Mouse (Mus musculus) hindbrain, embryonic 13.5 days (tissue): ENCODE results near the gene Zbtb20. TPM values are rescaled to one million over a fixed set of nuclear protein-coding genes. Genes with fewer than 3 reads are reported as not detected.

Experiments
- ATAC-seq: fragments of 200-750 bp; cut with Nextera tagmentation; 2 replicates; pipeline ENCODE4 v1.8.0; 2017; ENCODE audit warnings: moderate TSS enrichment; ENCODE audit not compliant: low FRiP score
- H3K27ac ChIP-seq: fragments of 300-500 bp; sonication (generic); 2 replicates; pipeline ENCODE4 v1.5.1; 2015; ENCODE audit warnings: inconsistent platforms, mild to moderate bottlenecking, moderate library complexity
- H3K27me3 ChIP-seq: fragments of 300-500 bp; sonication (generic); 2 replicates; pipeline ENCODE4 v1.6.1; 2015; ENCODE audit warnings: mild to moderate bottlenecking, inconsistent platforms
- H3K36me3 ChIP-seq: fragments of 300-500 bp; sonication (generic); 2 replicates; pipeline ENCODE4 v1.6.1; 2015; ENCODE audit warnings: mild to moderate bottlenecking, inconsistent platforms
- H3K4me1 ChIP-seq: fragments of 300-500 bp; sonication (generic); replicated peaks from 2 replicates; pipeline ENCODE4 v1.6.1; 2015; ENCODE audit warnings: inconsistent platforms
- H3K4me2 ChIP-seq: fragments of 300-500 bp; sonication (generic); 2 replicates; pipeline ENCODE4 v1.6.1; 2015; ENCODE audit warnings: inconsistent platforms, mild to moderate bottlenecking, moderate library complexity
- H3K4me3 ChIP-seq: fragments of 300-500 bp; sonication (generic); 2 replicates; pipeline ENCODE4 v1.5.1; 2015; ENCODE audit warnings: mild to moderate bottlenecking, inconsistent platforms
- H3K9ac ChIP-seq: fragments of 300-500 bp; sonication (generic); 2 replicates; pipeline ENCODE4 v1.6.1; 2015; ENCODE audit warnings: mild to moderate bottlenecking, inconsistent platforms
- H3K9me3 ChIP-seq: fragments of 300-500 bp; sonication (generic); 2 replicates; pipeline ENCODE4 v1.6.1; 2016; ENCODE audit warnings: inconsistent platforms
- WGBS: fragments of 180-500 bp; shearing (Covaris S2); methylation state at CpG from one replicate; pipeline ENCODE4 v1.1.7; 2015; 5-methylcytosine and 5-hydroxymethylcytosine counted together
- polyA plus RNA-seq: library from polyadenylated mRNA; unstranded; fragments of >200 nt; fragmentation: Nextera tagmentation; extraction: Ambion mirVana; gene quantifications from 2 replicates; pipeline ENCODE4 v1.2.1, GENCODE M21; 2015

The Zbtb20 gene
- polyA plus RNA-seq, 1 experiment from 2014 or later, result 65.7 TPM

DNA sequence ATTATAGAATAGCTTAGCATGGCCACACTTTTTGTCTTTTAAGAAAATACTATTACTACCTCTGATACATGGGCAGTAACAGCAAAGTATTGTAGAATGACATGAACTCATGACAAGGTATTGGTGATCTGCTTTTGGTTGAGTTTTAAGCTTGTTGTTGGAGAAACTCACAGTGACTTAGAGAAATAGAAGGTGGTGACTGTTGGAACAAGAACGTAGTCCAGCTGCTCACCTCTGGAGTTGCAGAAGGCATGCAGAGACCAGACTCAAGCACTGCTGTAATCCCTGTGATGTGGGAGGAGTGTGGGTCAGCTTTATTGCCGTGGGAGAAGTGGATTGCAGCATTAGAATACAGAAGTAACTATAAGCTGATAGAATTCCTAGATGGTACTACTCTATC is 361.9 kb downstream of the Zbtb20 start:
- Histone ChIP-seq H3K36me3 (no peaks in the 10 kb centered on the region), H3K4me3 (no peak overlapping the region), H3K9me3 (no peaks in the 10 kb centered on the region), H3K27ac (no peak overlapping the region), H3K4me2 (no peak overlapping the region), H3K9ac (no peak overlapping the region), H3K27me3 (no peaks in the 10 kb centered on the region), H3K4me1 (peaks cover 7% of the 10 kb centered on the region)
- 80% methylated on average over 2 of the region's 2 CpGs for WGBS
- no peak for ATAC-seq

GRCm38 (mm10) chr16:43247026-43247425 is 371.3 kb downstream of the Zbtb20 start:
- no peaks in the 10 kb centered on the region for H3K9me3 ChIP-seq
- H3K9ac ChIP-seq, result no peak overlapping the region
- no peaks in the 10 kb centered on the region for H3K36me3 ChIP-seq
- no peak for ATAC-seq
- H3K27ac ChIP-seq, result no peak overlapping the region
- 57% methylated on average over 5 of the region's 5 CpGs for WGBS
- no peaks in the 10 kb centered on the region for H3K4me1 ChIP-seq
- H3K27me3 ChIP-seq, result no peaks in the 10 kb centered on the region
- no peak overlapping the region for H3K4me2 ChIP-seq
- no peak overlapping the region for H3K4me3 ChIP-seq

DNA sequence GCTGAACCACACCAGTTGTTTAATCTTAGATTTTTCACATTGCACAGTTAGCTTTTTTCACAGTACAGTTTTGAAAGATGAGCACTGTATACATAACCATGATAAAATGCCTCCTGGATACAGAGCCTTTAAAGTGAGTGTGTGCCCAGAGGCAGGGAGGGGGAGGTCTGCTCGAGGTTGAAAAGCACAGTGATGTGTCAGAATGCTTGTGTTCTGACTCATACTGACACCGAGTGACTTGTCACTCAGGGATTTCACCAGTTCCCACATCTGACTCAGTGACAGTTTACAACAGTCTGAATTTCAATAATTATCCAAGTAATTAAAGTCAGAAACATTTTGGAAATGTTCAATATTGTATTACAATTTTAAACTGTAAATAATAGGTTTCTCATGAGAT is 377.4 kb downstream of the Zbtb20 start:
- ATAC-seq, result no peak
- Histone ChIP-seq H3K9me3 (no peaks in the 10 kb centered on the region), H3K4me2 (no peak overlapping the region), H3K27me3 (no peaks in the 10 kb centered on the region), H3K4me1 (no peaks in the 10 kb centered on the region), H3K9ac (no peak overlapping the region), H3K4me3 (no peak overlapping the region), H3K36me3 (no peaks in the 10 kb centered on the region), H3K27ac (no peak overlapping the region)
- 47% methylated on average over 2 of the region's 2 CpGs for whole genome bisulfite sequencing

- H3K36me3 ChIP-seq, result no peaks in the 10 kb centered on the region
- 89% methylated on average over 4 of the region's 4 CpGs for WGBS
- H3K9ac ChIP-seq, result no peak overlapping the region
- H3K27ac ChIP-seq, result no peak overlapping the region
- no peaks in the 10 kb centered on the region for H3K4me1 ChIP-seq
- no peak overlapping the region for H3K4me3 ChIP-seq
- no peaks in the 10 kb centered on the region for H3K27me3 ChIP-seq
- H3K4me2 ChIP-seq, result no peak overlapping the region
- H3K9me3 ChIP-seq, result no peaks in the 10 kb centered on the region
- ATAC-seq, result no peak
Observed at GRCm38 (mm10) chr16:43253746-43254145, 378.1 kb downstream of the Zbtb20 start.

GRCm38 (mm10) chr16:43256191-43256899 is 380.7 kb downstream of the Zbtb20 start:
- Histone ChIP-seq H3K4me3 (no peak overlapping the region), H3K4me1 (no peaks in the 10 kb centered on the region), H3K27ac (no peak overlapping the region), H3K4me2 (no peak overlapping the region), H3K27me3 (no peaks in the 10 kb centered on the region), H3K9me3 (no peaks in the 10 kb centered on the region), H3K9ac (no peak overlapping the region), H3K36me3 (no peaks in the 10 kb centered on the region)
- 85% methylated on average over 3 of the region's 3 CpGs for WGBS
- no peak for ATAC-seq

- 93% methylated on average over 1 of the region's 1 CpGs for WGBS
- no peaks in the 10 kb centered on the region for H3K4me1 ChIP-seq
Observed at GRCm38 (mm10) chr16:43256900-43257281, 381.2 kb downstream of the Zbtb20 start.

DNA sequence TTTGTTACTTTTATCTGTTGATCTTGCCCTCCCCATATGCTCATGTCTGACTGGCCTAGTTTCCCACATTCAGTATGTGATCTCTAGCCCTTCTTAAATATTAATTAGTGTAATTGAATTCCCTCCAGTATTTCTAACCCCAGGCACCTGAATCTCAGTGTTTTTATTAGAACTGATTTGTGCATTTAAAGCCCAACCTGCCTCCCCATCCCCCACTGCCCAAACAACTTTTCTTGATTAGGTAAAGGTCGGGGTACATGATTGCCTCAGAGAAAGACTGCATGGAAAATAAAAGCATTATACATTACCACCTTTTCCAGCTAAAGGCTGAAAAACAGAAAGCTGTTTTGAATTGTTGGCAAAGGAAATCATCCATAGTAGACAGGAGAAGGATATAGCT is 383.8 kb downstream of the Zbtb20 start:
- H3K27ac ChIP-seq, result no peak overlapping the region
- H3K4me3 ChIP-seq, result no peak overlapping the region
- no peak overlapping the region for H3K4me2 ChIP-seq
- no peaks in the 10 kb centered on the region for H3K36me3 ChIP-seq
- no peak overlapping the region for H3K9ac ChIP-seq
- H3K9me3 ChIP-seq, result no peaks in the 10 kb centered on the region
- 59% methylated on average over 1 of the region's 1 CpGs for WGBS
- ATAC-seq, result no peak
- no peaks in the 10 kb centered on the region for H3K4me1 ChIP-seq
- no peaks in the 10 kb centered on the region for H3K27me3 ChIP-seq

More at GRCm38 (mm10) chr16:43256900-43257281, 381.2 kb downstream of the Zbtb20 start:
- H3K27ac ChIP-seq, result no peak overlapping the region
- no peak overlapping the region for H3K4me2 ChIP-seq
- H3K27me3 ChIP-seq, result no peaks in the 10 kb centered on the region
- no peak overlapping the region for H3K9ac ChIP-seq
- no peaks in the 10 kb centered on the region for H3K36me3 ChIP-seq
- no peak overlapping the region for H3K4me3 ChIP-seq
- no peak for ATAC-seq
- H3K9me3 ChIP-seq, result no peaks in the 10 kb centered on the region

DNA sequence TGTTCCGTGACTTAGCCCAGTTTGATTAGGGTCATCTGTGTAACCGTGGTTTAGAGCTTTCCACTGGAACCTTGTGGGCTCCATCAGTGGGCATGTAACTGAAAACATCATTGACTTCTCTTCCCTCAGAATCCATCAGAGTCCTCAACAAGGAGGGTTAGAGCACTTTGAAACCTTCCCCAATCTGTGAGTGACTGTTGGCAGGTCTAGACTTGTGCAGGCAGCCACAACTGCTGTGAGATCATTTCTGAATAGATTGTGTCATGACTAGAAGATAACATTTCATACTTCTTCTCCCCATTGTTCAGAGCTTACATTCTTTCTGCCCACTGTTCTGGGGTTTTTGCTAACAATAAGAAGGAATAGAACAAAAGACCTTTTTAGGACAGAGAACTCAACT is 385.2 kb downstream of the Zbtb20 start:
- no peak for ATAC-seq
- Histone ChIP-seq H3K27me3 (no peaks in the 10 kb centered on the region), H3K4me2 (no peak overlapping the region), H3K4me3 (no peak overlapping the region), H3K27ac (no peak overlapping the region), H3K36me3 (no peaks in the 10 kb centered on the region), H3K9ac (no peak overlapping the region), H3K4me1 (no peaks in the 10 kb centered on the region), H3K9me3 (no peaks in the 10 kb centered on the region)
- WGBS, result 82% methylated on average over 2 of the region's 2 CpGs

DNA sequence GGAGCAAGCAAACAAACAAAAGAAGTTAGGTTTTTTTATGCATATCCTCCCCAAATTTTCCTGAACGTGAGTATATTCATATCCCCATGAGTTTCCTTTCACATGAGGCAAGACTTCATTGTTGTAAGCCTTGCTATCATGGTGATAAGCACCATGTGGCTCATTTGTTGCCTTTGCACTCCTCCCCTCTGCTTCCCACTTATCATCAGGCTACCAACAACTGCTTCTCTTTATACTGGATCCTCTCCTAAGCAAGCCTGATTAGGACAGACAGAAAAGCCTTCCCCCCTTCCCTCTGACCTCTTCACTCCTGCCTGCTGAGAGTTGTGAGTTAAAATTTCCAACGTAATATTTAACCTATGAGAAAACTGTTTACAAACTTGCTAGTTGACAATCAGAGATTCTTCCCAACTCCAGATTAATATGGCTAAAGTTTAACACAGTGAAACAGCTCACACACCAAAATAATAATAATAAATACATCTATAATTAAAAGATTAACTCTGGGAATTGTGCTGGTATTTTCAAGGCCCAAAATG is 398.4 kb downstream of the Zbtb20 start:
- Histone ChIP-seq H3K27me3 (no peaks in the 10 kb centered on the region), H3K9me3 (no peaks in the 10 kb centered on the region), H3K9ac (no peak overlapping the region), H3K4me1 (peaks cover 15% of the 10 kb centered on the region), H3K4me3 (no peak overlapping the region), H3K27ac (no peak overlapping the region), H3K36me3 (no peaks in the 10 kb centered on the region), H3K4me2 (no peak overlapping the region)
- no peak for ATAC-seq
- WGBS, result 42% methylated on average over 2 of the region's 2 CpGs

GRCm38 (mm10) chr16:43276764-43277163 is 401.1 kb downstream of the Zbtb20 start:
- Histone ChIP-seq H3K9ac (no peak overlapping the region), H3K27me3 (no peaks in the 10 kb centered on the region), H3K4me3 (no peak overlapping the region), H3K36me3 (no peaks in the 10 kb centered on the region), H3K27ac (peak overlapping the region; percentile 83), H3K9me3 (no peaks in the 10 kb centered on the region), H3K4me2 (no peak overlapping the region), H3K4me1 (peaks cover 13% of the 10 kb centered on the region)
- peak; percentile 80 for ATAC-seq
- WGBS, result 61% methylated on average over 4 of the region's 4 CpGs

- Histone ChIP-seq H3K4me2 (no peak overlapping the region), H3K9me3 (no peaks in the 10 kb centered on the region), H3K4me1 (peaks cover 11% of the 10 kb centered on the region), H3K4me3 (no peak overlapping the region), H3K27ac (peak overlapping the region; percentile 70), H3K9ac (no peak overlapping the region), H3K36me3 (no peaks in the 10 kb centered on the region), H3K27me3 (no peaks in the 10 kb centered on the region)
- peak; percentile 89 for ATAC-seq
- WGBS, result 20% methylated on average over 1 of the region's 1 CpGs
Observed at GRCm38 (mm10) chr16:43286319-43286718, 410.6 kb downstream of the Zbtb20 start.

DNA sequence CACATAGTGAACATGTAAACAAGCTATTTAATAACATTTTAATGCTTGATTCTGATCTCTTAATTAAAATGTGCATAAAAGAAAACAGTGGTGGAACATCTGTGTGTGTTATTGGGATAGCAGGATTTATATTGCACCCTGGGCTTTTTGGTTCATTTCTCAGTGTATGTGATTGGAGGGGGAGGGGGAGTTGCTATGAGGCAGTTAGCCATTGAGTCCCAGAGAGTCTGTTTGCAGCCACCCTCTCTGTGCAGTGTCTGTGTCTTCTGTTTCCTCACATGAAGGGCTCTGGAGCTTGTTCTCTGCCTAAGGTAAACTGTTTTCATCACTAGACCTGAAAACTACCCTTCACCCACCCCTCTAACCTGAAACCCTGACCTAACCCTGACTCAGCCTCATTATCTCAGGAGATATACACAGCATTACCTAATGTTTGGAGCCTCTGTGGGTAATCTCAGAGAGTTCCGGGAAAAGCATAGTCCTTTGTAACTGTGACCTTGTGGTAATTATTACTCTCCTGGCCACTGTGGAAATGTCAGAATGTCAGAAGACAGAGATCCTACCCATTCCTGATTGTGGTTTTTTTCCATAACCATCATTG is 411.2 kb downstream of the Zbtb20 start:
- ATAC-seq, result peak; percentile 46; the same call in 1 of the 2 replicates
- Histone ChIP-seq H3K9ac (no peak overlapping the region), H3K9me3 (no peaks in the 10 kb centered on the region), H3K27ac (peak overlapping the region; percentile 70), H3K27me3 (no peaks in the 10 kb centered on the region), H3K36me3 (no peaks in the 10 kb centered on the region), H3K4me1 (peaks cover 11% of the 10 kb centered on the region), H3K4me2 (no peak overlapping the region), H3K4me3 (no peak overlapping the region)
- WGBS, result 28% methylated on average over 1 of the region's 1 CpGs

GRCm38 (mm10) chr16:43291423-43291822 is 415.7 kb downstream of the Zbtb20 start:
- WGBS, result 72% methylated on average over 3 of the region's 3 CpGs
- no peak for ATAC-seq
- no peaks in the 10 kb centered on the region for H3K9me3 ChIP-seq
- no peak overlapping the region for H3K4me3 ChIP-seq
- H3K4me1 ChIP-seq, result peaks cover 8% of the 10 kb centered on the region
- H3K27me3 ChIP-seq, result no peaks in the 10 kb centered on the region
- H3K4me2 ChIP-seq, result no peak overlapping the region
- H3K36me3 ChIP-seq, result no peaks in the 10 kb centered on the region
- H3K27ac ChIP-seq, result no peak overlapping the region
- no peak overlapping the region for H3K9ac ChIP-seq
